Mouse (Mus musculus) adrenal gland, postnatal 4 days (tissue): ENCODE data around the gene Gm773. TPM values are rescaled to one million over a fixed set of nuclear protein-coding genes. Genes with fewer than 3 reads are reported as not detected.
"Not testable (repeated sequence)": the region's sequence is repeated elsewhere in the genome, so short reads cannot be mapped to it uniquely, and the experiment has no call there.

ENCODE experiments used
- DNase-seq, 2 experiments: peaks; one replicate each; pipeline ENCODE4 v3.0.0; 2021 to 2022; ENCODE audit warnings: low spot score in 2 of 2, mixed read lengths in 2 of 2
- long read RNA-seq, 2 experiments: library from polyadenylated mRNA; stranded (forward); transcript quantifications; one replicate each; pipeline ENCODE4 v2.0.0; 2021
- total RNA-seq, 2 experiments: library from RNA; stranded (reverse); gene quantifications; 2 replicates each; pipeline ENCODE4 v1.2.3; 2021

Gene Gm773
- not detected for total RNA-seq
- long read RNA-seq, experiment 1: 0 reads
- long read RNA-seq, experiment 2: 0 reads

DNA sequence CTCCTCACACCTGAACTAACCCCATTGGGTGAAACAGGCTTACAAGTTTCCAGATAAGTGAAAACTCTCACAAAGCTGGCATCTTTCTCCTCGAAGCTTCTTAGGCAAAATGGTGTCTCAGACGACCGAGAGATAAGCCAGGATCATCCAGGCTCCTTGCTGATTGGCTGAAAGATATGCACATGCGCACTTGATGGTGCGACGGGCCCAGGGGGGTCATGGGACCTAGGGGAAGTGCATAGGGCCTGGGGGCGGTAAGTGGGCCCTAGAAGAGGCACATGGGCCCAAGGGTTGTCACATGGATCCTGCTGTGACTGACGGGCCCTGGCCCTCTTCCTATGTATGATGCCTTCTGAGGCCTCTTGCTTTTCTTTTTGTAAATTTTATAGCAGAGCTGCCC is at the start of gene Gm773:
Gene Gm773 (minus strand): TSS at position 111 of the 400 bp plus-strand sequence.
- no peak for DNase-seq

GRCm38 (mm10) chrX:56186449-56186848 is 26.2 kb downstream of the Gm773 start:
- DNase-seq: not testable (repeated sequence)

GRCm38 (mm10) chrX:56151396-56151795 is 61.3 kb downstream of the Gm773 start:
- no peak for DNase-seq

Other genes starting within 250 kb of the Gm773 start
- under 1 TPM in 1 of 2 experiments, not detected in 1; 0.56 TPM for gene 3830403N18Rik, start 76.3 kb downstream of the Gm773 start, total RNA-seq
- 1 to 10 TPM; 4.9 to 5.2 TPM for gene Zfp449, start 133.5 kb upstream of the Gm773 start, total RNA-seq
- 1 to 10 TPM; 2.6 to 2.7 TPM for gene Smim10l2a, start 161.7 kb upstream of the Gm773 start, total RNA-seq
- gene Gm2174, start 235.1 kb upstream of the Gm773 start, total RNA-seq: not detected
- 10 to 100 TPM; 47.1 to 60.3 TPM for gene Ints6l, start 242.0 kb upstream of the Gm773 start, total RNA-seq